Mouse (Mus musculus): Measurements from ENCODE around the gene Serpinf1.

GRCm38 (mm10) chr11:75424459-75424858, 2.0 kb upstream of the Serpinf1 start:
- no peak for TF ChIP-seq CTCF (IDR thresholded peaks at IDR 0.05; ENCODE audit: extremely low read depth, insufficient read length, insufficient replicate concordance, low read depth, low read length)
- TF ChIP-seq POLR2A (IDR thresholded peaks at IDR 0.05; ENCODE audit: low read depth, low read length): no peak

Data from small intestine, adult 2 months (tissue).